Mouse (Mus musculus) forebrain, embryonic 16.5 days (tissue): Measurements from ENCODE around the gene Dpf2. TPM values are rescaled to one million over a fixed set of nuclear protein-coding genes. Genes with fewer than 3 reads are reported as not detected.

Experiments used
- ATAC-seq: fragments of 200-750 bp; cut with Nextera tagmentation; 2 replicates; pipeline ENCODE4 v1.8.0; 2017; ENCODE audit warnings: mild to moderate bottlenecking, moderate library complexity
- H3K27ac ChIP-seq: fragments of 300-500 bp; sonication (generic); 2 replicates; pipeline ENCODE4 v1.5.1; 2014; ENCODE audit warnings: low read length, control low read depth
- H3K27me3 ChIP-seq: fragments of 300-500 bp; sonication (generic); replicated peaks from 2 replicates; pipeline ENCODE4 v1.6.1; 2014; ENCODE audit warnings: low read length; ENCODE audit not compliant: control insufficient read depth, insufficient read depth
- H3K36me3 ChIP-seq: fragments of 300-500 bp; sonication (generic); 2 replicates; pipeline ENCODE4 v1.6.1; 2014; ENCODE audit not compliant: control insufficient read depth, insufficient read depth
- H3K4me1 ChIP-seq: fragments of 300-500 bp; sonication (generic); replicated peaks from 2 replicates; pipeline ENCODE4 v1.6.1; 2014; ENCODE audit warnings: low read length; ENCODE audit not compliant: control insufficient read depth, insufficient read depth
- H3K4me2 ChIP-seq: fragments of 300-500 bp; sonication (generic); 2 replicates; pipeline ENCODE4 v1.6.1; 2014; ENCODE audit warnings: mild to moderate bottlenecking, low read length, control low read depth
- H3K4me3 ChIP-seq: fragments of 300-500 bp; sonication (generic); replicated peaks from 2 replicates; pipeline ENCODE4 v1.5.1; 2014; ENCODE audit warnings: mild to moderate bottlenecking, low read length, control low read depth
- H3K9ac ChIP-seq: fragments of 300-500 bp; sonication (generic); replicated peaks from 2 replicates; pipeline ENCODE4 v1.6.1; 2014; ENCODE audit warnings: low read depth, low read length, control low read depth
- H3K9me3 ChIP-seq: fragments of 300-500 bp; sonication (generic); 2 replicates; pipeline ENCODE4 v1.6.1; 2016; ENCODE audit warnings: low read length; ENCODE audit not compliant: control insufficient read depth
- WGBS: fragments of 180-500 bp; shearing (Covaris S2); extraction: QIAGEN DNeasy Blood & Tissue Kit; methylation state at CpG from one replicate; pipeline ENCODE4 v1.1.7; 2014; 5-methylcytosine and 5-hydroxymethylcytosine counted together
- polyA plus RNA-seq: library from polyadenylated mRNA; unstranded; fragments of >200 nt; fragmentation: Nextera tagmentation; extraction: Ambion mirVana; gene quantifications from 2 replicates; pipeline ENCODE4 v1.2.1, GENCODE M21; 2015

The Dpf2 gene
- polyA plus RNA-seq, 1 experiment from 2014 or later = 126 TPM

DNA sequence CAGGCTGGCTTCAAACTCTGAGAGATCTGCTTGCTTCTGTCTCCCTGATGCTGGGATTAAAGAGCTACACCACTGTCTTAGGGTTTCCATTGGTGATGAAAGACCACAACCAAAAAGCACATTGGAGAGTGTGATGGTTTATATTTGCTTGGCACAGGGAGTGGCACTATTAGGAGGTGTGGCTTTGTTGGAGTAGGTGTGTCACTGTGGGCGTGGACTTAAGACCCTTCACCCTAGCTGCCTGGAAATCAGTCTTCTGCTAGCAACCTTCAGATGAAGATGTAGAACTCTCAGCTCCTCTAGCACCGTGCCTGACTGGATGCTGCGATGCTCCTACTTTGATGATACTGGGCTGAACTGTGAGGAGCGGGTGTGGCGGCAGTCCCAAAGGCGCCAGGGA, 25.7 kb upstream of the Dpf2 start:
- Histone ChIP-seq H3K27me3 (no peaks in the 10 kb centered on the region), H3K9me3 (no peaks in the 10 kb centered on the region), H3K4me1 (peaks cover 18% of the 10 kb centered on the region), H3K4me2 (no peak overlapping the region), H3K36me3 (no peaks in the 10 kb centered on the region), H3K9ac (no peak overlapping the region), H3K27ac (no peak overlapping the region), H3K4me3 (no peak overlapping the region)
- no peak for ATAC-seq
- WGBS = 87% methylated on average over 6 of the region's 6 CpGs

DNA sequence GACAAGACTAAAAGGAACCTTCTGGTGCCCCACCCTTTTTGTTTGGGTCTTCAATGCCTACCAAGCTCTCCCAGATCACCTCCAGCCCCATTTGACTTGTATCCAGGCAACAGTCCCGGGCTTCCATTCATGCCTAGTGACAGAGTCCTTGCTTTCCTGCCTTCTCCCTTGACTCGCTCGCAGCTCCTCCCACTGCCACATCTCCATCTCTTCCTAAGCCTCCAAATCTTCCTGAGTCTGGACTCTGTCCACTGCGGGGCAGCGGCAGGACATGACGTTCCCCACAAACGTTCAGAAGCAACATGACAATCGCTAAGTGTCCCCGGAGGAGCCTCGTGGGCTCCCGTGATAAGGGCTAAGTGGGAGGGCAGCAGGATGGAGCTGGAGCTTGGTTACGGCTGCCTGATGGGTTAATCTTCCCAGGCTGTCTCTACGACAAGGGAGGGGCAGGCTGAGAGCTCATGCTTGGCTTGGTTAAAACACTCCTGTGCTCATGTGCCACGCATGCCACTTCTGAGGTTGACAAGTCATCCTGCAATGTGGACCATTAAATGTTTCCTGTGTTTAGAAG, 25.1 kb upstream of the Dpf2 start:
- 31% methylated on average over 14 of the region's 14 CpGs for WGBS
- H3K27ac ChIP-seq = no peak overlapping the region
- H3K9ac ChIP-seq = no peak overlapping the region
- H3K9me3 ChIP-seq = no peaks in the 10 kb centered on the region
- no peaks in the 10 kb centered on the region for H3K27me3 ChIP-seq
- peaks cover 18% of the 10 kb centered on the region for H3K4me1 ChIP-seq
- no peak overlapping the region for H3K4me3 ChIP-seq
- no peak overlapping the region for H3K4me2 ChIP-seq
- H3K36me3 ChIP-seq = no peaks in the 10 kb centered on the region
- ATAC-seq = no peak

DNA sequence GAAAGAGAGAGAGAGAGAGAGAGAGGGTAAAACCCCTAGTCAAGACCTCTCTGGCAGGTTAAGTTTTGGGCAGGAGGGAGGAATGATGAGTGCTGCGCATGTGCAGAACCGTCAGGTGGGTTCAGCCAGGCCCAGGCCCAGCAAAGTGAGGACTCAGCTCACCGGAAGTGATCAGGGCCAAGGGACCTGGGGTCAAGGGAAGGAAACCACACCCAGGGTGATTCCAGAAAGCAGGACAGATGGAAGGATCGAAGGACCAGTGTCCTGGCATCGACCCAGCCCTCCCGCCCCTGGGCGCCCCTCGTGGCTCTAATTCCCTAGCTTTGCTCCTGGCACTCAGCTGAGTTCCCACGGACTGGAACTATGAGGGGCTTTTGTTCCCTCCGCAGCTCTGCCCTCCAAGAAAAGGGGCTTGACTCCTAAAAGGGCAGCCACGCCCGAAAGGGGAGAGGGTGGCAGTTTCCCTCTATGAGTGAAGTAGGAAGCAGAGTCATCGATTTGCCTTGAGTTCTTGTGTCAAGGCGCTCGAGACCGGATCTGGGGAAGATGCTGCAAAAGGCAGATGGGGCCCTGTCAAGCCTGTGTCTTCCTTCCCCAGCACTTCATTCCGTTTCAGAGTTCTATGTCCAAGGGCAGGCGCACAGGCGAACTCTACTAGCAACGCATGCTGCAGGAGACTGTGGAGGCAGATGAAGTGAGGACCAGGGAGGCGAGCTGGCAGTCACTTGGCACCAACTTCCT, 24.5 kb upstream of the Dpf2 start:
- Histone ChIP-seq H3K4me1 (peaks cover 18% of the 10 kb centered on the region), H3K27me3 (no peaks in the 10 kb centered on the region), H3K36me3 (no peaks in the 10 kb centered on the region), H3K4me3 (no peak overlapping the region), H3K9me3 (no peaks in the 10 kb centered on the region), H3K9ac (no peak overlapping the region), H3K27ac (no peak overlapping the region), H3K4me2 (no peak overlapping the region)
- no peak for ATAC-seq
- WGBS = 56% methylated on average over 21 of the region's 21 CpGs

DNA sequence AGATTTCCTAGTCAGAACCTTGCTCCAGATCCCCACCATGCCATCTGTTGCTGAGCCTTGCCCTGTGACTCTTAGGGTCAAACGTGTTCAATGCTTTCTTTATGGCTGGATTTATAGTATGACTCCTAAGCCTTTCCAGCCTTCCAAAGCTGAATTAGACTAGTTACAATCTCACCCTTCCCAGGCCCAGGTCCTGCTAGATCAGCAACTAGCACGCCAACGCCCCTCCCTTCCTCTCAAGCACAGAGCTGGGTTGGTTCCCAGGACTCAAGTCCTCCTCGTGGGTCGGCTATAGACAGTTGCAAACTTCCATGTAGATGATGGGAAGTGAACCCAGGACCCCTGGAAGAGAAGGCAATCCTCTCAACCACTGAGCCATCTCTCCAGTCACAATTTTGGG, 22.9 kb upstream of the Dpf2 start:
- WGBS = 78% methylated on average over 5 of the region's 5 CpGs

DNA sequence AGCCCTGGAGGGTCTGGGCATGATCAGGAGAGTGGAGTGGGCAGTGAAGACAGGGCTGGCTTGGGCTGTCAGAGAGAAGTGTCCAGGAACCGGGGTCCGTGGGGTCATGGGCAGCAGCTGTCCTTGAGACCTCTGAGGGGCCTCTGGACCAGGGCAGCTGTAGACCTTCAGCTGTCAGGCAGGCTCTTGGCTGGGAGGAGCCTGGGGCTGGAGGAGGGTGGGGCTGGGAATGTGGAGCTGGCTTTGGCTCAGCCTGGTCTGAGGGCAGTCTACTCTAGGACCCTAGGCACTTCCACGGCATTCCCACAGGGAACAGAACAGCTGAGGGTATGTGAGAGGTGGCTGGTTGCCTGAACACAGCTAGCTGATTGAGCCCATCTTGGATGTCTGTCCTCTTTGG, 22.5 kb upstream of the Dpf2 start:
- Histone ChIP-seq H3K4me3 (no peak overlapping the region), H3K4me1 (peaks cover 18% of the 10 kb centered on the region), H3K9me3 (no peaks in the 10 kb centered on the region), H3K27ac (no peak overlapping the region), H3K36me3 (no peaks in the 10 kb centered on the region), H3K4me2 (no peak overlapping the region), H3K27me3 (no peaks in the 10 kb centered on the region), H3K9ac (no peak overlapping the region)
- WGBS = 71% methylated on average over 3 of the region's 3 CpGs
- no peak for ATAC-seq

More for the DNA sequence above, 22.9 kb upstream of the Dpf2 start:
- Histone ChIP-seq H3K4me2 (no peak overlapping the region), H3K4me3 (no peak overlapping the region), H3K36me3 (no peaks in the 10 kb centered on the region), H3K4me1 (peaks cover 18% of the 10 kb centered on the region), H3K27ac (no peak overlapping the region), H3K27me3 (no peaks in the 10 kb centered on the region), H3K9me3 (no peaks in the 10 kb centered on the region), H3K9ac (no peak overlapping the region)
- no peak for ATAC-seq

DNA sequence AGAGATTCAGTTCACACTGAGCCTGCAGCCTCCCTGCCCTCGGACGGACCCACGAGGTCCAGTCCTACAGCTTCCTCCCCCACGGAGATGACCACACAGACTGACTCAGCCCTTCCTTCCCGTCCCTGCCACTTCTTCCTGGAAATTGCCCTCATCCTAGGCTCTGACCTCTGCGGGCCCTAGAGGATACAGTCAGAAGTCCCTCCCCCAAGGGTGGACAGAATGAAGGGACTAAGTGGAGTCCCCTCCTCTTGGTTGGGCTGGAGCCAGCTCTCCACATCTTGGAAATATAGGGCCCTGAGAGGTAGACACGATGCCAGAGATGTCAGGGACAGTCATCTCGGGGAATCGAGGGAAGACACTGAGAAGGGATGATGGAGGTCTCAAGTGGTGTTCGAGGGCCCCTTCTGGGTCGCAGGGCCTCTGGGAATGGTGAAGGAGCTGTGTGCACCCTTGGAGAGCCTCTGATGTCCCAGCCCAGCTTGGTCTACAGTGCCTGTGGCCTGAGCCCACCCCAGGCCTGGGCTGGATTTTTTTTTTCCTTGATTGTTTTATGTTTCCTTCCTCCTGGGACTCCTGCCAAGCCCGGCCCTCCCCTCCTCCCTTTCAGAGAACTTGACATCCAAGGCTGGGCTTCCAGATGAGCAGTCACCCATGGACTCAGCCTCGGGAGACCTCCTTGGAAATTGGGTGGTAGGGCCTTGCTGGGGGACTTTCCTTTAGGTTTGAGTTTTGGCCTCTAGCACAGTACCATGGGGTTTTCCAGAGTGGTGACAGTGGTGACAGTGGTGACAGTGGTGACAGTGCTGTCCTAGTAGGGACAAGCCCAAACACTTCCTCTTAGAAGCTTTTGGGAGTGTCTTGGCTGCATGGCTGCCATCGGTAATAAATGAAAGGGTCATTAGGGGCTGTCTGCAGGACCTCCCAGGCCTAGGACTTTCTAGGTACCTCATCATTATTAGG, 17.1 kb upstream of the Dpf2 start:
- 68% methylated on average over 14 of the region's 14 CpGs for WGBS
- no peak for ATAC-seq
- no peak overlapping the region for H3K4me2 ChIP-seq
- 0 out of 2 replicates have a peak, but pooled peaks cover 2% of the 10 kb centered on the region for H3K27me3 ChIP-seq
- no peak overlapping the region for H3K27ac ChIP-seq
- H3K4me3 ChIP-seq = no peak overlapping the region
- H3K4me1 ChIP-seq = peaks cover 18% of the 10 kb centered on the region
- no peak overlapping the region for H3K9ac ChIP-seq
- no peaks in the 10 kb centered on the region for H3K9me3 ChIP-seq
- H3K36me3 ChIP-seq = no peaks in the 10 kb centered on the region

DNA sequence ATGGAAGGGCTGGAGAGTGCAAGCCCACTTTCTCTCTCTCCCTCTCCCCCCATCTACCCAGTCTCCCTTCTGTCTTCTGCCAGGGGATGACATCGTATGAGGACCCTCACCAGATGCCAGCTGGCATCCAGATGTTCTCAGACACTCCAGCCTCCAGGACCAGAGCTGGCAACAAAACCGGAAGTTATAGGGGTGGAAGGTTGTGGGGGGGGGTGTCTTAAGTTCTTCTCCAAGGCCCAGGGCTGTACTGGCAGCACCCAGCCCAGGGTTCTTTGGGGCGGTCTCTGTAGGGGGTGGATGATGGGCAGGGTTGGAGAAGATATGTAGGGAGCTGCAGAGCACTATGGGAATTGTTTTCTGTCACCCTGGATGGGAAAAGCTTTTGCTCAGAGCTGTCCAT, 15.7 kb upstream of the Dpf2 start:
- Histone ChIP-seq H3K27ac (no peak overlapping the region), H3K9me3 (no peaks in the 10 kb centered on the region), H3K9ac (no peak overlapping the region), H3K27me3 (0 out of 2 replicates have a peak, but pooled peaks cover 2% of the 10 kb centered on the region), H3K36me3 (no peaks in the 10 kb centered on the region), H3K4me2 (no peak overlapping the region), H3K4me3 (no peak overlapping the region), H3K4me1 (peaks cover 22% of the 10 kb centered on the region)
- 81% methylated on average over 3 of the region's 3 CpGs for WGBS
- no peak for ATAC-seq

DNA sequence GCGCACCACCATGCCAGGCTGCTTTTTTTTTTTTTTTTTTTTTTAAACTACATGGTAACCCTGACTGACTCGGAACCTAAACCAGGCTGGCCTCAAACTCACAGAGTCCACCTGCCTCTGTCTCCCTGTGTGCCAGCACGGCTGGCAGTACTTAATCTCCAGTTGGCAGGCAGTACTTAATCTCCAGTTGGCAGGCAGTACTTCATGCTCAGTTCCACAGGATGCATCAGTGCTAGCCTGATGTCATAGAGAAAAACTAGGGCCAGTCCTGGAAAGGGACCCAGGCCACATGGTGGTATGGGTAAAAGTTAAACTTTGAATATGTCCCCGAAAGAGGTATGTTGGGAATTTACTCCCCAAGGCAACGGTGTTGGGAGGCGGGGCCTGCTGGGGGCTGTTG, 15.3 kb upstream of the Dpf2 start:
- Histone ChIP-seq H3K9ac (no peak overlapping the region), H3K9me3 (no peaks in the 10 kb centered on the region), H3K4me1 (peaks cover 23% of the 10 kb centered on the region), H3K4me2 (no peak overlapping the region), H3K4me3 (no peak overlapping the region), H3K27ac (no peak overlapping the region), H3K36me3 (no peaks in the 10 kb centered on the region), H3K27me3 (0 out of 2 replicates have a peak, but pooled peaks cover 2% of the 10 kb centered on the region)
- 81% methylated on average over 6 of the region's 6 CpGs for WGBS
- no peak for ATAC-seq

DNA sequence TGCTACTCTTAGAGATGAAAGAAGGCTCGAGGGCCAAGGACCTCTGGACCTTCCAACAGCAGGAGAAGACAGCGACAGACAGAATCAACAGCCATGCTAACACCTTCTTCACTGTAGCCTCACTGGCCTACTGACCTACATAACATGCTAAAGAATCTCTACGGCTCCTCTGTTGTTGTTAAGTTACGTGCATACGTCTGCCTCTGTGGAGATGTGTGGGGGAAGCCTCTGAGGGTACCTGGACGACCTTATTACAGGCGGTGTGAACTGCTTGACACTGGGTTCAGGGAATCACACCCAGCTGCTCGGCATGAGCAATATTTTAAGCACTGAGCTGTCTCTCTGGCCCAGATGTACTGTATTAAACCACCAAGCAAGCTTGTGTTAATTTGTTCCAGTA, 14.7 kb upstream of the Dpf2 start:
- Histone ChIP-seq H3K27ac (no peak overlapping the region), H3K9me3 (no peaks in the 10 kb centered on the region), H3K4me3 (no peak overlapping the region), H3K9ac (no peak overlapping the region), H3K27me3 (0 out of 2 replicates have a peak, but pooled peaks cover 2% of the 10 kb centered on the region), H3K4me1 (peaks cover 23% of the 10 kb centered on the region), H3K4me2 (no peak overlapping the region), H3K36me3 (no peaks in the 10 kb centered on the region)
- 76% methylated on average over 8 of the region's 8 CpGs for WGBS
- ATAC-seq = no peak
